Mouse (Mus musculus) liver, postnatal 0 days (tissue): ENCODE results near the gene Dact2. TPM values are rescaled to one million over a fixed set of nuclear protein-coding genes. Genes with fewer than 3 reads are reported as not detected.

Experiments
- ATAC-seq: fragments of 200-750 bp; cut with Nextera tagmentation; 2 replicates; pipeline ENCODE4 v1.8.0; 2017; ENCODE audit warnings: mild to moderate bottlenecking, moderate library complexity
- DNase-seq: peaks from one replicate; pipeline ENCODE4 v3.0.0-alpha.2; 2016
- H3K27ac ChIP-seq: fragments of 300-500 bp; sonication (generic); 2 replicates; pipeline ENCODE4 v1.5.1; 2014; ENCODE audit warnings: antibody characterized with exemption, moderate library complexity, mild to moderate bottlenecking, low read depth
- H3K27me3 ChIP-seq: fragments of 300-500 bp; sonication (generic); 2 replicates; pipeline ENCODE4 v1.6.1; 2014; ENCODE audit warnings: low read length, control low read depth, mixed read lengths; ENCODE audit not compliant: insufficient read depth
- H3K36me3 ChIP-seq: fragments of 300-500 bp; sonication (generic); replicated peaks from 2 replicates; pipeline ENCODE4 v1.6.1; 2014; ENCODE audit warnings: mild to moderate bottlenecking, control low read depth, low read length, moderate library complexity, mixed read lengths; ENCODE audit not compliant: insufficient read depth
- H3K4me1 ChIP-seq: fragments of 300-500 bp; sonication (generic); 2 replicates; pipeline ENCODE4 v1.6.1; 2014; ENCODE audit warnings: antibody characterized with exemption, mild to moderate bottlenecking, control low read depth; ENCODE audit not compliant: insufficient read depth
- H3K4me2 ChIP-seq: fragments of 300-500 bp; sonication (generic); 2 replicates; pipeline ENCODE4 v1.6.1; 2014; ENCODE audit warnings: low read depth, mild to moderate bottlenecking, low read length, moderate library complexity, mixed read lengths
- H3K4me3 ChIP-seq: fragments of 300-500 bp; sonication (generic); 2 replicates; pipeline ENCODE4 v1.5.1; 2014; ENCODE audit warnings: low read depth, low read length
- H3K9ac ChIP-seq: fragments of 300-500 bp; sonication (generic); replicated peaks from 2 replicates; pipeline ENCODE4 v1.6.1; 2014; ENCODE audit warnings: mild to moderate bottlenecking, moderate library complexity
- H3K9me3 ChIP-seq: fragments of 300-500 bp; sonication (generic); 2 replicates; pipeline ENCODE4 v1.6.1; 2016; ENCODE audit warnings: mild to moderate bottlenecking, control low read depth, low read length, mixed read lengths
- CTCF ChIP-seq: sonication (generic); IDR thresholded peaks from 2 replicates; pipeline ENCODE4 v1.5.1; 2016; ENCODE audit warnings: antibody characterized with exemption, low read depth
- EP300 ChIP-seq: IDR thresholded peaks from 2 replicates; pipeline ENCODE4 v1.6.1; 2016; ENCODE audit warnings: antibody characterized with exemption, low read depth, mild to moderate bottlenecking
- WGBS: fragments of 180-500 bp; shearing (Covaris S2); extraction: QIAGEN DNeasy Blood & Tissue Kit; methylation state at CpG from one replicate; pipeline ENCODE4 v1.1.7; 2014; ENCODE audit not compliant: insufficient replicate concordance; 5-methylcytosine and 5-hydroxymethylcytosine counted together
- polyA plus RNA-seq: library from polyadenylated mRNA; unstranded; fragments of >200 nt; fragmentation: Nextera tagmentation; extraction: Ambion mirVana; gene quantifications from 2 replicates; pipeline ENCODE4 v1.2.1, GENCODE M21; 2015

Gene Dact2
- polyA plus RNA-seq, 1 experiment from 2014 or later: 2.4 TPM

GRCm38 (mm10) chr17:14192924-14193323, 11.2 kb downstream of the Dact2 start:
- Histone ChIP-seq H3K4me2 (no peak overlapping the region), H3K9me3 (no peaks in the 10 kb centered on the region), H3K36me3 (no peaks in the 10 kb centered on the region), H3K27ac (no peak overlapping the region), H3K9ac (no peak overlapping the region), H3K4me3 (no peak overlapping the region), H3K27me3 (no peaks in the 10 kb centered on the region), H3K4me1 (no peaks in the 10 kb centered on the region)
- DNase-seq (no peak), ATAC-seq (no peak)
- WGBS: 56% methylated on average over 9 of the region's 9 CpGs
- TF ChIP-seq CTCF (no peak), EP300 (no peak)

- Histone ChIP-seq H3K4me2 (no peak overlapping the region), H3K4me1 (no peaks in the 10 kb centered on the region), H3K27ac (no peak overlapping the region), H3K27me3 (no peaks in the 10 kb centered on the region), H3K36me3 (no peaks in the 10 kb centered on the region), H3K4me3 (no peak overlapping the region), H3K9me3 (no peaks in the 10 kb centered on the region), H3K9ac (no peak overlapping the region)
- DNase-seq: no peak
- ATAC-seq: no peak
- no peak for TF ChIP-seq EP300
- no peak for TF ChIP-seq CTCF
- 66% methylated on average over 4 of the region's 4 CpGs for WGBS
Observed at GRCm38 (mm10) chr17:14192432-14192831, 11.7 kb downstream of the Dact2 start.

DNA sequence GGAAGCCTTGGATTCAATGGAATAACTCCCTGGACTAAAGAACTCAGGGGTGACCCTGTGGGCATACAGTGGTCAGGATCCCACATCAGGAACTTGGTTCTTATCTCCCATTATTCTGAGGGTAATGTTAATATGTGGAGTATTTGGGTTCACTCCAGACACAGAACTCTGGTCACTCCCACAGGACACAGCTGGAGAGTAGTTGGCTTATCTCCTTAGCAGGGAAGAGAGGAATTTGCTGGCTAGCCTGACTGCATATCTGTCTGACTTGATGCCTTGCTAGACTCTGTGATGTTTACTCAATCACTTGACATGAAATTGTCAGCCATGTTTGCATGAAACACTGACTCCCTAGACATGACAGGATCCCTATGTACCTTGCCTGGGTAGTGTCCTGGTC, 15.6 kb downstream of the Dact2 start:
- TF ChIP-seq CTCF (no peak), EP300 (no peak)
- H3K36me3 ChIP-seq: no peaks in the 10 kb centered on the region
- no peaks in the 10 kb centered on the region for H3K27me3 ChIP-seq
- no peak for ATAC-seq
- H3K9ac ChIP-seq: no peak overlapping the region
- H3K9me3 ChIP-seq: no peaks in the 10 kb centered on the region
- no peak overlapping the region for H3K27ac ChIP-seq
- H3K4me1 ChIP-seq: no peaks in the 10 kb centered on the region
- H3K4me3 ChIP-seq: no peak overlapping the region
- H3K4me2 ChIP-seq: no peak overlapping the region
- DNase-seq: no peak

DNA sequence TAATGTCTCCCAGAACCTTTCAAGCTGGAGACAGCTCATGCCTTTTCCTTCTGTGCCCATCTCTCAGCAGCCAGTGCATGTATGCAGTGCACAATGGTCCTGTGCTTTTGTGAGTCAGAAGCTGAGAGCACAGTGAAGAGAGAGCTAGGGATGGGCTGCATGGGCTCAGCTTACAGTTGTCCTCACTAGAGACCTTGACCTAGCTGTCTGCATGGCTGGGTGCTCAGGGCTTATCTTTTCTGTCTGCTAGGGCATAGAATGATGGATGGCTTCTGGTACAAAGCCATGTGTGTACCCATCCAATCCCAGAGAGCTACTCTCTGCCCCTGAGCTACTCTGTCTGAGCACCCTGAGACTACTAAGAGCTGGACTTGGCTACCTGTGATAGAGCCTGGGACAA, 17.0 kb downstream of the Dact2 start:
- H3K9me3 ChIP-seq: no peaks in the 10 kb centered on the region
- ATAC-seq (no peak), DNase-seq (no peak)
- H3K27ac ChIP-seq: no peak overlapping the region
- H3K4me1 ChIP-seq: no peaks in the 10 kb centered on the region
- no peaks in the 10 kb centered on the region for H3K36me3 ChIP-seq
- H3K4me3 ChIP-seq: no peak overlapping the region
- TF ChIP-seq EP300 (no peak), CTCF (no peak)
- H3K4me2 ChIP-seq: no peak overlapping the region
- no peak overlapping the region for H3K9ac ChIP-seq
- H3K27me3 ChIP-seq: no peaks in the 10 kb centered on the region

DNA sequence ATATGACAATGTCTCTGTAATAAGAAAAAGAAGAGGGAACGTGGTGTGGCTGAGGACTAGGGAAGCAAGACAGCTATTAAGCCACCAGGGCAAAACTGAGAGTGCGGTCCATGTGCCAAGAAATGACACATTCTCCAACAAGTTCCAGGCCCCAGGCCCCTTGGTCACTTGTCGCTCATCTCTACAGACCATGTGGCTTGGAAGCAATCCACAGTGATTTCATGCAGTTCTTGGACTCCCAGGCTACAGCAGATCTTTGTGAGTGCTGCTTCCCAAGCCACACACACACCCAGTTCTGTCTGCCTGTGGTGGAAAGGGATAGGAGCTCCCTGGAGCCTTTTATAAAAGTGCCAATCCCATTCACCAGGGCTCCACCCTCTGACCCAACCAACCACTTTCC, 17.9 kb downstream of the Dact2 start:
- Histone ChIP-seq H3K27me3 (no peaks in the 10 kb centered on the region), H3K36me3 (no peaks in the 10 kb centered on the region), H3K4me3 (no peak overlapping the region), H3K27ac (no peak overlapping the region), H3K9me3 (no peaks in the 10 kb centered on the region), H3K9ac (no peak overlapping the region), H3K4me2 (no peak overlapping the region), H3K4me1 (no peaks in the 10 kb centered on the region)
- DNase-seq: no peak
- no peak for ATAC-seq
- no peak for TF ChIP-seq CTCF
- no peak for TF ChIP-seq EP300
- WGBS: 82% methylated on average over 3 of the region's 3 CpGs

- no peaks in the 10 kb centered on the region for H3K4me1 ChIP-seq
- H3K27me3 ChIP-seq: no peaks in the 10 kb centered on the region
- H3K9me3 ChIP-seq: no peaks in the 10 kb centered on the region
- 72% methylated on average over 4 of the region's 4 CpGs for WGBS
- no peak overlapping the region for H3K27ac ChIP-seq
- no peak overlapping the region for H3K4me2 ChIP-seq
- no peak overlapping the region for H3K4me3 ChIP-seq
- no peak overlapping the region for H3K9ac ChIP-seq
- ATAC-seq (peak; percentile 56), DNase-seq (no peak)
- TF ChIP-seq EP300 (no peak), CTCF (no peak)
- no peaks in the 10 kb centered on the region for H3K36me3 ChIP-seq
Observed at GRCm38 (mm10) chr17:14184192-14184814, 19.8 kb downstream of the Dact2 start.

DNA sequence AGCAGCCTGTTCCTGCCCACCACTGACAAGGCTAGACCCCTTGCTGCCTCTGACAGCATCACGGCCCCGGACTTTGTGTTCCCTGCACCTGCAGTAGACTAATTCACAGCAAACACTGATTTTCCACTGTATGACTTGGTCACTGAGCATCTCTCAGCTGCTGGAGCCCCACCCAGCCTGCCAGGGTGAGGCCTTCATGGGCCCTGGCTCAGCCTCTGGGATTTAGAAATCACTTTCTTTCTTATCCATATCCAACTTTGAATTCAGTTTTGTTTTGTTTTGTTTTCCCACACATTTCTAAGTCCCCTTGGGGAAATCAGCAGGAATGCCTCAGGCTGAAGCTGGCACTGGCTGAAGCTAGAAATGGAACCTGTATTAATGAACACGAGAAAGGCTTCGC, 20.4 kb downstream of the Dact2 start:
- H3K27ac ChIP-seq: no peak overlapping the region
- no peak overlapping the region for H3K9ac ChIP-seq
- 84% methylated on average over 4 of the region's 4 CpGs for WGBS
- H3K4me3 ChIP-seq: no peak overlapping the region
- peaks cover under 1% of the 10 kb centered on the region; the same call in 1 of the 2 replicates for H3K4me1 ChIP-seq
- no peaks in the 10 kb centered on the region for H3K9me3 ChIP-seq
- no peaks in the 10 kb centered on the region for H3K27me3 ChIP-seq
- H3K36me3 ChIP-seq: no peaks in the 10 kb centered on the region
- no peak overlapping the region for H3K4me2 ChIP-seq
- TF ChIP-seq CTCF (no peak), EP300 (no peak)
- ATAC-seq (no peak), DNase-seq (no peak)
